Mouse (Mus musculus) hindbrain, postnatal 0 days (tissue): Measurements from ENCODE around the gene Basp1. TPM values are rescaled to one million over a fixed set of nuclear protein-coding genes. Genes with fewer than 3 reads are reported as not detected.
A peak's percentile ranks its signal among the peaks of the same experiment; 100 is the strongest.
"Not testable (repeated sequence)": the region's sequence is repeated elsewhere in the genome, so short reads cannot be mapped to it uniquely, and the experiment has no call there.

Experiments
- ATAC-seq: fragments of 200-750 bp; cut with Nextera tagmentation; 2 replicates; pipeline ENCODE4 v1.8.0; 2017; ENCODE audit warnings: mild to moderate bottlenecking, moderate TSS enrichment, moderate library complexity
- DNase-seq: peaks from one replicate; pipeline ENCODE4 v3.0.0-alpha.2; 2015; ENCODE audit warnings: low spot score
- H3K27ac ChIP-seq: fragments of 300-500 bp; sonication (generic); 2 replicates; pipeline ENCODE4 v1.5.1; 2014; ENCODE audit warnings: mild to moderate bottlenecking
- H3K27me3 ChIP-seq: fragments of 300-500 bp; sonication (generic); 2 replicates; pipeline ENCODE4 v1.6.1; 2014; ENCODE audit warnings: low read length, mixed read lengths; ENCODE audit not compliant: insufficient read depth
- H3K36me3 ChIP-seq: fragments of 300-500 bp; sonication (generic); 2 replicates; pipeline ENCODE4 v1.6.1; 2014; ENCODE audit warnings: low read length, mixed read lengths; ENCODE audit not compliant: insufficient read depth
- H3K4me1 ChIP-seq: fragments of 300-500 bp; sonication (generic); 2 replicates; pipeline ENCODE4 v1.6.1; 2014; ENCODE audit warnings: antibody characterized with exemption, low read length, mixed read lengths; ENCODE audit not compliant: insufficient read depth
- H3K4me2 ChIP-seq: fragments of 300-500 bp; sonication (generic); 2 replicates; pipeline ENCODE4 v1.6.1; 2014; ENCODE audit warnings: low read depth, mild to moderate bottlenecking, low read length, moderate library complexity, mixed read lengths
- H3K4me3 ChIP-seq: fragments of 300-500 bp; sonication (generic); 2 replicates; pipeline ENCODE4 v1.5.1; 2014; ENCODE audit warnings: low read length
- H3K9ac ChIP-seq: fragments of 300-500 bp; sonication (generic); replicated peaks from 2 replicates; pipeline ENCODE4 v1.6.1; 2014; ENCODE audit warnings: mild to moderate bottlenecking, low read length, moderate library complexity, mixed read lengths
- H3K9me3 ChIP-seq: fragments of 300-500 bp; sonication (generic); 2 replicates; pipeline ENCODE4 v1.6.1; 2016; ENCODE audit warnings: low read length, mixed read lengths
- CTCF ChIP-seq: IDR thresholded peaks from 2 replicates; pipeline ENCODE4 v1.5.1; 2016; ENCODE audit warnings: antibody characterized with exemption, control low read depth, low read depth
- WGBS: fragments of 180-500 bp; shearing (Covaris S2); extraction: QIAGEN DNeasy Blood & Tissue Kit; methylation state at CpG from one replicate; pipeline ENCODE4 v1.1.7; 2014; 5-methylcytosine and 5-hydroxymethylcytosine counted together
- polyA plus RNA-seq: library from polyadenylated mRNA; unstranded; fragments of >200 nt; fragmentation: Nextera tagmentation; extraction: Ambion mirVana; gene quantifications from 2 replicates; pipeline ENCODE4 v1.2.1, GENCODE M21; 2015
- total RNA-seq: library from RNA; depleted of rRNA; stranded (reverse); fragments of >200 nt; gene quantifications from 2 replicates; pipeline ENCODE4 v1.2.3, GENCODE M21; 2014; rRNA removed

Basp1 gene
- total RNA-seq (701 and 894 TPM in 2 replicates), polyA plus RNA-seq (415 and 425 TPM in 2 replicates)

GRCm38 (mm10) chr15:25413378-25413901, at the start of gene Basp1:
Gene Basp1, minus strand, starts transcription at chr15:25413764.
- peak; percentile 91 for DNase-seq
- peak; percentile 54 for ATAC-seq
- H3K9ac ChIP-seq, result peak within 1 kb of the TSS; percentile 98
- peaks cover 14% of the 10 kb centered on the region for H3K4me1 ChIP-seq
- no peaks in the 10 kb centered on the region for H3K36me3 ChIP-seq
- H3K27ac ChIP-seq, result peak within 1 kb of the TSS; percentile 100
- H3K4me3 ChIP-seq, result peak within 1 kb of the TSS; percentile 98
- H3K9me3 ChIP-seq, result no peaks in the 10 kb centered on the region
- H3K27me3 ChIP-seq, result no peaks in the 10 kb centered on the region
- 2% methylated on average over 46 of the region's 60 CpGs for WGBS
- peak within 1 kb of the TSS; percentile 89 for H3K4me2 ChIP-seq
- no peak for TF ChIP-seq CTCF

- ATAC-seq, result not testable (repeated sequence)
These were observed 49.5 kb upstream of the Basp1 start for GRCm38 (mm10) chr15:25463076-25463475.

GRCm38 (mm10) chr15:25462056-25462762, 48.6 kb upstream of the Basp1 start:
- Histone ChIP-seq H3K27me3 (no peaks in the 10 kb centered on the region), H3K4me2 (no peak overlapping the region), H3K27ac (no peak overlapping the region), H3K4me1 (no peaks in the 10 kb centered on the region), H3K9me3 (no peaks in the 10 kb centered on the region), H3K36me3 (no peaks in the 10 kb centered on the region), H3K9ac (no peak overlapping the region), H3K4me3 (no peak overlapping the region)
- DNase-seq (no peak), ATAC-seq (no peak)
- WGBS, result 85% methylated on average over 5 of the region's 6 CpGs
- TF ChIP-seq CTCF, result no peak

More at GRCm38 (mm10) chr15:25463076-25463475, 49.5 kb upstream of the Basp1 start:
- not testable (repeated sequence) for H3K36me3 ChIP-seq, H3K9ac ChIP-seq, H3K27ac ChIP-seq, H3K27me3 ChIP-seq, H3K4me2 ChIP-seq, DNase-seq, H3K4me1 ChIP-seq, H3K9me3 ChIP-seq, H3K4me3 ChIP-seq

- H3K27me3 ChIP-seq, result no peaks in the 10 kb centered on the region
- H3K36me3 ChIP-seq, result no peaks in the 10 kb centered on the region
- no peaks in the 10 kb centered on the region for H3K9me3 ChIP-seq
- WGBS, result 54% methylated on average over 7 of the region's 7 CpGs
- DNase-seq, result no peak
- H3K27ac ChIP-seq, result no peak overlapping the region
- no peak for ATAC-seq
- H3K9ac ChIP-seq, result no peak overlapping the region
- no peak for TF ChIP-seq CTCF
- no peaks in the 10 kb centered on the region for H3K4me1 ChIP-seq
- no peak overlapping the region for H3K4me3 ChIP-seq
- H3K4me2 ChIP-seq, result no peak overlapping the region
These were observed 46.3 kb upstream of the Basp1 start for GRCm38 (mm10) chr15:25459901-25460300.

- H3K27ac ChIP-seq, result no peak overlapping the region
- no peaks in the 10 kb centered on the region for H3K27me3 ChIP-seq
These were observed 43.9 kb upstream of the Basp1 start for GRCm38 (mm10) chr15:25457421-25457820.

GRCm38 (mm10) chr15:25453538-25453937, 40.0 kb upstream of the Basp1 start:
- ATAC-seq, result no peak
- H3K9me3 ChIP-seq, result no peaks in the 10 kb centered on the region
- WGBS, result 93% methylated on average over 3 of the region's 3 CpGs

More at GRCm38 (mm10) chr15:25457421-25457820, 43.9 kb upstream of the Basp1 start:
- ATAC-seq (no peak), DNase-seq (no peak)
- Histone ChIP-seq H3K9ac (no peak overlapping the region), H3K4me1 (no peaks in the 10 kb centered on the region), H3K4me3 (no peak overlapping the region), H3K36me3 (no peaks in the 10 kb centered on the region), H3K9me3 (no peaks in the 10 kb centered on the region), H3K4me2 (no peak overlapping the region)
- 73% methylated on average over 2 of the region's 2 CpGs for WGBS
- TF ChIP-seq CTCF, result no peak

GRCm38 (mm10) chr15:25449348-25449747, 35.8 kb upstream of the Basp1 start:
- no peak overlapping the region for H3K4me3 ChIP-seq
- no peaks in the 10 kb centered on the region for H3K9me3 ChIP-seq
- no peak overlapping the region for H3K27ac ChIP-seq
- ATAC-seq, result no peak
- no peaks in the 10 kb centered on the region for H3K36me3 ChIP-seq
- H3K4me2 ChIP-seq, result no peak overlapping the region
- no peak for DNase-seq
- H3K9ac ChIP-seq, result no peak overlapping the region
- 40% methylated on average over 1 of the region's 1 CpGs for WGBS
- no peaks in the 10 kb centered on the region for H3K4me1 ChIP-seq
- H3K27me3 ChIP-seq, result no peaks in the 10 kb centered on the region
- no peak for TF ChIP-seq CTCF

More at GRCm38 (mm10) chr15:25453538-25453937, 40.0 kb upstream of the Basp1 start:
- Histone ChIP-seq H3K4me2 (no peak overlapping the region), H3K4me1 (no peaks in the 10 kb centered on the region), H3K27ac (no peak overlapping the region), H3K36me3 (no peaks in the 10 kb centered on the region), H3K4me3 (no peak overlapping the region), H3K27me3 (no peaks in the 10 kb centered on the region), H3K9ac (no peak overlapping the region)
- TF ChIP-seq CTCF, result no peak
- DNase-seq, result no peak
